Mouse (Mus musculus): ENCODE data around the gene Slc6a20b.

Slc6a20b gene

GRCm38 (mm10) chr9:123589240-123589910, 43.0 kb downstream of the Slc6a20b start:
- no peak for DNase-seq

GRCm38 (mm10) chr9:123577360-123578192, 54.8 kb downstream of the Slc6a20b start:
- DNase-seq, result no peak

GRCm38 (mm10) chr9:123554599-123554998, 77.8 kb downstream of the Slc6a20b start:
- DNase-seq, result no peak
